Mouse (Mus musculus) lung, postnatal 0 days (tissue): ENCODE measurements around the gene Slc25a27.

ENCODE experiments used
- CTCF ChIP-seq: IDR thresholded peaks from 2 replicates; pipeline ENCODE4 v1.5.1; 2016; ENCODE audit warnings: antibody characterized with exemption, mild to moderate bottlenecking
- EP300 ChIP-seq: IDR thresholded peaks from 2 replicates; pipeline ENCODE4 v1.6.1; 2016; ENCODE audit warnings: antibody characterized with exemption, mild to moderate bottlenecking, control low read depth

GRCm38 (mm10) chr17:43676241-43676640, 9.2 kb upstream of the Slc25a27 start:
- peak; percentile 35 for TF ChIP-seq CTCF
- no peak for TF ChIP-seq EP300
